Mouse (Mus musculus): ENCODE results near the gene Hist1h2bf.

- TF ChIP-seq CTCF (IDR thresholded peaks at IDR 0.05; ENCODE audit: control insufficient read depth, insufficient read depth, insufficient read length) = no peak
- TF ChIP-seq USF1 (IDR thresholded peaks at IDR 0.05; ENCODE audit: low read depth) = no peak
- no peak for TF ChIP-seq MAX (IDR thresholded peaks at IDR 0.05)
- no peak for TF ChIP-seq MYOG (IDR thresholded peaks at IDR 0.05; ENCODE audit: control insufficient read depth, extremely low read depth, insufficient read length)
- TF ChIP-seq CEBPB (IDR thresholded peaks at IDR 0.05; ENCODE audit: low read depth) = no peak
Observed at GRCm38 (mm10) chr13:23552962-23553361, 21.0 kb downstream of the Hist1h2bf start, which contains the start of gene Hist1h1d.
